Mouse (Mus musculus) gastrocnemius, postnatal 14 days (tissue): ENCODE measurements around the gene Zfp688. TPM values are rescaled to one million over a fixed set of nuclear protein-coding genes. Genes with fewer than 3 reads are reported as not detected.
"Not testable (repeated sequence)": the region's sequence is repeated elsewhere in the genome, so short reads cannot be mapped to it uniquely, and the experiment has no call there.

Experiments
- DNase-seq: peaks from one replicate; pipeline ENCODE4 v3.0.0; 2021; ENCODE audit warnings: mixed read lengths
- intact Hi-C: fragments of 180-260 bp; cut with DNase I; formaldehyde crosslinking; loops from one replicate; pipeline ENCODE4 v1.15.1; 2025; ENCODE audit warnings: low total_unique reads
- total RNA-seq, 2 experiments: library from RNA; stranded (reverse); gene quantifications; 2 replicates each; pipeline ENCODE4 v1.2.3; 2021

Zfp688 gene
- total RNA-seq, 2 experiments from 2014 or later: 2.2 to 2.6 TPM

GRCm38 (mm10) chr7:127371870-127372269 lies 50.0 kb downstream of the Zfp688 start:
- intact Hi-C loops, DNase-seq: not testable (repeated sequence)

GRCm38 (mm10) chr7:127371213-127371612 lies 50.7 kb downstream of the Zfp688 start:
- no peak for DNase-seq

More at GRCm38 (mm10) chr7:127371213-127371612, 50.7 kb downstream of the Zfp688 start:
- intact Hi-C loops: no loop called here

Other genes starting within 250 kb of the Zfp688 start
- 10 to 100 TPM; 30.0 to 32.0 TPM for gene Cd2bp2, start 226.0 kb downstream of the Zfp688 start, total RNA-seq
- gene Tbc1d10b, start 213.6 kb downstream of the Zfp688 start, total RNA-seq: 10 to 100 TPM; 32.1 to 32.9 TPM
- gene Mylpf, start 213.2 kb downstream of the Zfp688 start, total RNA-seq: over 10,000 TPM; 57,620 to 58,231 TPM
- 1 to 10 TPM; 4.2 to 5.4 TPM for gene Zfp553, start 189.0 kb downstream of the Zfp688 start, total RNA-seq
- gene Sept1, start 188.9 kb downstream of the Zfp688 start, total RNA-seq: 1 to 10 TPM; 4.2 to 5.0 TPM
- gene Zfp771, start 177.8 kb downstream of the Zfp688 start, total RNA-seq: 10 to 100 TPM; 18.0 to 21.6 TPM
- 10 to 100 TPM; 24.7 to 27.0 TPM for gene Dctpp1, start 161.4 kb downstream of the Zfp688 start, total RNA-seq
- 10 to 100 TPM; 19.3 to 23.1 TPM for gene Sephs2, start 148.0 kb downstream of the Zfp688 start, total RNA-seq
- under 1 TPM; 0.42 to 0.62 TPM for gene Itgal, start 125.8 kb downstream of the Zfp688 start, total RNA-seq
- gene Zfp768, start 76.5 kb downstream of the Zfp688 start, total RNA-seq: 10 to 100 TPM; 21.4 to 25.7 TPM
- 1 to 10 TPM; 2.9 to 3.2 TPM for gene Zfp747, start 46.0 kb downstream of the Zfp688 start, total RNA-seq
- 1 to 10 TPM; 1.7 TPM for gene 9130019O22Rik, start 34.9 kb downstream of the Zfp688 start, total RNA-seq
- 1 to 10 TPM; 2.0 to 2.4 TPM for gene E430018J23Rik, start 28.4 kb downstream of the Zfp688 start, total RNA-seq
- 1 to 10 TPM; 2.1 to 3.1 TPM for gene Zfp764, start 15.2 kb downstream of the Zfp688 start, total RNA-seq
- gene Zfp689, start 27.1 kb upstream of the Zfp688 start, total RNA-seq: 1 to 10 TPM; 1.0 to 1.5 TPM
- gene Prr14, start 37.5 kb upstream of the Zfp688 start, total RNA-seq: 10 to 100 TPM; 17.2 to 19.4 TPM
- gene Fbrs, start 57.1 kb upstream of the Zfp688 start, total RNA-seq: 10 to 100 TPM; 20.0 to 24.1 TPM
- 10 to 100 TPM; 45.4 to 46.3 TPM for gene Srcap, start 89.9 kb upstream of the Zfp688 start, total RNA-seq
- 1 to 10 TPM; 8.4 to 8.5 TPM for gene Gm42715, start 97.5 kb upstream of the Zfp688 start, total RNA-seq
- gene Tmem265, start 139.3 kb upstream of the Zfp688 start, total RNA-seq: not detected
- gene Phkg2, start 151.3 kb upstream of the Zfp688 start, total RNA-seq: 10 to 100 TPM; 10.1 to 10.7 TPM
- gene Ccdc189, start 166.5 kb upstream of the Zfp688 start, total RNA-seq: 1 to 10 TPM; 1.8 to 4.5 TPM
- gene Rnf40, start 166.7 kb upstream of the Zfp688 start, total RNA-seq: 10 to 100 TPM; 24.4 to 28.7 TPM
- 1 to 10 TPM; 6.7 to 8.3 TPM for gene Zfp629, start 193.7 kb upstream of the Zfp688 start, total RNA-seq